Mouse (Mus musculus): ENCODE data around the gene A930004D18Rik.

DNA sequence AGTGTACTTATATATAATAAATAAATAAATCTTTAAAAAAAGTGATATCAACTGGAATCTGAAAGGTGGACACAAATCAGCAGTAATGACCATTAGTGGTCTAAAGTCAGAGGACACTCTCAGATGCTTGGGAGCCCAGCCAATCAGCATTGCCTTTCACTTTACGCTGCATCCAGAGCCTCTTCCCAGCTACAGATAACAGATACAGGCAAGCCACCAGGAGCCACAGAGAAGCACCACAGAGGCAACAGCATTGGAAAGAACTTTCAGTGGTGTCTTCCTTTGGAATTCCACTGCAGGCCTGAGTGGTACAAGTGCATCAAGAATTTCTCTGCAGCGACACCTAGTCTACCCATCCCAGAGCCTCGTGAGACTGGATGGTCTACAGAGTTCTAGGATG is 24.7 kb downstream of the A930004D18Rik start:
- TF ChIP-seq CTCF (IDR thresholded peaks at IDR 0.05; ENCODE audit: control insufficient read depth, insufficient read depth, low read length) (no peak), POLR2A (IDR thresholded peaks at IDR 0.05; ENCODE audit: borderline replicate concordance, control insufficient read depth, low read depth, low read length) (no peak)
